Mouse (Mus musculus): Measurements from ENCODE around the gene Cdc42ep4.

GRCm38 (mm10) chr11:113777878-113778464 lies 26.3 kb upstream of the Cdc42ep4 start:
- no peak for TF ChIP-seq CTCF (IDR thresholded peaks at IDR 0.05; ENCODE audit: low read depth, low read length)
- no peak for TF ChIP-seq POLR2A (IDR thresholded peaks at IDR 0.05; ENCODE audit: insufficient read depth, low read length)
- no peak for TF ChIP-seq EP300 (IDR thresholded peaks at IDR 0.05; ENCODE audit: insufficient read depth, low read depth, low read length)

Measured in ES-Bruce4 (cell line).